Mouse (Mus musculus) layer of hippocampus, postnatal 10 days (tissue): Measurements from ENCODE around the gene Ptpre. TPM values are rescaled to one million over a fixed set of nuclear protein-coding genes. Genes with fewer than 3 reads are reported as not detected.
A peak's percentile ranks its signal among the peaks of the same experiment; 100 is the strongest.
"Not testable (repeated sequence)": the region's sequence is repeated elsewhere in the genome, so short reads cannot be mapped to it uniquely, and the experiment has no call there.

Experiments
- DNase-seq, 2 experiments: peaks; one replicate each; pipeline ENCODE4 v3.0.0; 2021; ENCODE audit warnings: low spot score in 2 of 2
- total RNA-seq, 2 experiments: library from RNA; stranded (reverse); gene quantifications; 2 replicates each; pipeline ENCODE4 v1.2.3; 2021

Gene Ptpre
- total RNA-seq, 2 experiments from 2014 or later = 50.6 to 56.8 TPM

GRCm38 (mm10) chr7:135684098-135684497 is 146.8 kb downstream of the Ptpre start:
- DNase-seq = not testable (repeated sequence)

- DNase-seq = no peak
Observed at GRCm38 (mm10) chr7:135684938-135685337, 147.7 kb downstream of the Ptpre start.

DNA sequence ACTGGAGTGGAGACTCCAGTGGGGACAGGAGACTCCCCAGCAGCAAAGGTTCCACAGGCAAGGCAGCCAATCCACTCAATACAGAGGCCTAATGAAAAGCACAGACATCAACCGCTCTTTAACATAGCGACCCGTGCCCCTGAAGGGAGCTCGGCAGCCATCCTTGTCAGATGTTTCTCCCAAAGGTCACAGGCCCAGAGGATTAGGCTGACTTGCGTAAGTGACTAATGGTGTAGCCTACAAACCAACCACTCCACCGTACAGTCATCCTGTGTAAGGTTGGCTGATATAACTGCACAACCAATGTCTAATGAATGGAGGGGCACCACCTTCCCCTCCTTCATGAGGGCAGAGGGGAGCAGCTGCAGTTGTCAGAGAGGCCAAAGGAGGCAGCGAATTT is 152.1 kb downstream of the Ptpre start:
- DNase-seq = no peak

DNA sequence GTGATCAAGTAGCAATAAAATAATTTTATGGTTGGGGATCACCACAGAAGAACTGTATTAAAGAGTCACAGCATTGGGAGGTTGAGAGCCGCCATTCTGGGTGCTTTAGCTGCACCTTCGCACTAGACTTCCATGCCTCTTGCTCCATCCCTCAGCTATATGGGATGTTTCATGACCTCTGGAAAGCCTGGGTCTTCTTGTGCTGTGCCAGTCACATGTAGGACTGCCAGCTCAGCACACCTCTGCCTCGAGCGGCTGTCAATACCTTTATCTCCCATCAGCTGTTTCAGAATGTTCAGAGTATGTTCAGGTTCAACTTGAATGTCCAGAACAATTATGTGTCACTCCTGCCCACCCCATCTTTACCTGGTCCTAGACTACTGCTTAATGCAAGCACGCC is 154.7 kb downstream of the Ptpre start:
- no peak for DNase-seq

GRCm38 (mm10) chr7:135694130-135694529 is 156.8 kb downstream of the Ptpre start:
- DNase-seq = no peak

DNA sequence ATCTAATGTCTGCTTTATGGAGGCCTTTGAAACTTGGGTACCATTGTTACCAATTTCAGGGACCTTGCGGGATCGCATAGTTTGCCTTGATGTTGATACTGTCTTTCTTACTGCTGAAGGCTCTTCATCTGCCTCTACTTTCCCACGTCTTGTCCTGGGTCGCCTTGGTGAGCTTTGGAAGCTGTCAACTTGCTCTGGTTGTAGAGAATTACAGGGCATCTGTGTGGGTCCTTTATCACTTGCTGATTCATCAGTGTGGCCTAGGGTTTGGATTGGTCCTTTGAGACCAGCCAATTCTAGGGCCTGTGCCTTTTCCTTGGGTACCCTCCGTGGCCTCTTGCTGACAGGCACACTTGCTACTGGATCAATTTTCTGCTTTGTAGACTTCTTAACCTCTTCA is 157.5 kb downstream of the Ptpre start:
- no peak for DNase-seq

DNA sequence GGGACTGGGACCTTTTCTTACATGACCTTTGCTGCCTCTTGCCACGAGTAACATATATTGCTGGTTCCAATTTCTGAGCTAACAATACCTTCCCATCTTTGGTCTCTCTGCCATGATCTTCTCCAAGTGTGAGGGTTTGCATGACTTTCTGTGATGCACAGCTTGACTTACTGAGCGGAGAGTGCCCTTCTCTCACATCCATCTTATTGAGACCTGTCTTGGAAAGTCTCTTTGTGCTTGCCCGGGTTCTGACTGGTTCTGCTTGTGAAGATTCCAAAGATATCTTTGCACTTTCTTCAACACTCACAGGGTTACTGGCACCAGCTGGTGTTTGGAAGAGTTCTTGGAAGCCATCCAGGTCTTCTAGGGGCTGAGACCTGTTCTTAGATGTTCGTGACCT is 158.8 kb downstream of the Ptpre start:
- DNase-seq = no peak

DNA sequence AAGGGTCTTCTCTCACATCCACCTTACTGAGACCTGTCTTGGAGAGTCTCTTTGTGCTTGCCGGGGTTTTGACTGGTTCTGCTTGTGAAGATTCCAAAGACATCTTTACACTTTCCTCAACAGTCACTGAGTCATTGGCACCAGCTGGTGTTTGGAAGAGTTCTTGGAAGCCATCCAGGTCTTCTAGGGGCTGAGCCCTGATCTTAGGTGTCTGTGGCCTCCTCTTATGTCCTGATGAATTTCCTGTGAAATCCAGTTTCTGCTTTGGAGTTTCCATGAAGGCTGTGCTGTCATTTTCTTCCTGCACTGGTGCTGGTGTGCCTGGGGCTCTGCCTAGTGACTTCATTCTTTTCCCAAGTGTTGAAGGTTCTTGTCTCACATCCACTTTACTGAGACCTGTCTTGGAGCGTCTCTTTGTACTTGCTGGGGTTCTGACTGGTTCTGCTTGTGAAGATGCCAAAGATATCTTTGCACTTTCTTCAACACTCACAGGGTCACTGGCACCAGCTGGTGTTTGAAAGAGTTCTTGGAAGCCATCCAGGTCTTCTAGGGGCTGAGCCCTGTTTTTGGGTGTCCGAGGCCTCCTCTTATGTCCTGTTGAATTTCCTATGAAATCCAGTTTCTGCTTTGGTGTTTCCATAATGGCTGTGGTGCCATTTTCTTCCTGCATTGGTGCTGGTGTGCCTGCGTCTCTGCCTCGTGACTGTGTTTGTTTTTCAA is 159.9 kb downstream of the Ptpre start:
- DNase-seq = not testable (repeated sequence)

GRCm38 (mm10) chr7:135698362-135698761 is 161.1 kb downstream of the Ptpre start:
- no peak for DNase-seq

GRCm38 (mm10) chr7:135699351-135699750 is 162.1 kb downstream of the Ptpre start:
- DNase-seq = not testable (repeated sequence)

DNA sequence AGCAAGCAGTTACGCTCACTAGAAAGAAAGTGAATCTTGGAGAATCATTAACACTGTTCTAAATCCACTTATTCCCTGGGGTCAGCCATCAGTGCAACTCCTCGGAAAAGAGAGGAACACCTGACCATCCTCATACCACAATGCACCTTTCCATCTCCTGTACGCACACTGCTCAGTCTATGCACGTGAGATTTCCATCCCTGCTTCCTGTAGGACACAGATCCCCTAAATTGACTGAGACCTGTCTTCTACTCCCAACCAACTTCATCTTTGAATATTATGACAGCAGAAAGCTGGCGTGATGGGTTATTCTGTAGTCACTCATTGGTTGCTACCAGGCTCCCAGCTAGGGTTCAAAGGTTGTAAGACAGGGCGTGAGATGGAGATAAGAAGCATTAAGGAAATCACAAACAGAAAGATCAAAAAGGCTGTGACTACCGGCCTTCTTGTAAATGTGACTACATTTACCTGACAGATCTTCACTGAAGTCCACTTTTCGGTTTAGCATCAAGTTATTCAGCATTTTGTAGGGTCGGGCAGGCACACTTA is 166.4 kb downstream of the Ptpre start:
- no peak for DNase-seq

GRCm38 (mm10) chr7:135704251-135704650 is 167.0 kb downstream of the Ptpre start:
- DNase-seq = no peak

DNA sequence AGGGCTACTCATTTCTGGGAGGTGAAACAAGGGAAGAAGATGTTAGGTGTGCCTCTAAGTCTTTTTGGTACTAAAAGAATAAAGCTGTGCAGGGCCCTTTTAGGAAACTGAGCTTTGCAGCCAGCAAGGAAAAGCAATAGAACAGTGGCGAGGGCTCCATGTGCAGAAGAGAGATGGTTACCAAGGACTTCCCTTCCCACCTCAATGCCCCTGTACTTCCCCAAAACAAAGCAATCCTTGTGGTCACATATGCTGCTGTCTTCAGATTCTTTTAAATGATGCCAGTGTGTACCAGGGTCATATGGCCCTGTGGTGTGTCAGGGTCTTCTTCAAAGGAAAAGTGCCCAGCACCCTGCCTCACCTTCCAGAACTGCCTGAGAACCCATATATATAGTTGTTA is 167.8 kb downstream of the Ptpre start:
- DNase-seq = no peak

- DNase-seq = no peak
Observed at GRCm38 (mm10) chr7:135705753-135706152, 168.5 kb downstream of the Ptpre start.

DNA sequence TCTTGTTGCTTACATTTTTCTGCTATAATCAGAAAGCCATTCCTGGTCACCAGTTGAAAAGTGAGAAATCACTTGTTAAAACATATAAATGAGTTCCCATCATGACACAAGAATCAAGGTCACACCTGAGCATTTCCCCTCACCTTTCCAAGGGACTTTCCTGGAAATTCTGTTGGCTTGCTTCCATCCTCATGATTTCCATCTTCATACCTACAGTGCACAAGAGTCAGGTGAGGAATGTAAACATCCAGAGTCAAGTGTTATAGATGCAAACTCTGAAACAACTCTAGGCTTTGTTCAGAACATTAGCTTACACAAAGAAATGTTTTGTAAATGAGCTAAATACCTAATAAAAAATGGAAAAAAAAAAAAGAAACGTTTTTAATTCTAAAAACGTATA is 173.4 kb downstream of the Ptpre start:
- DNase-seq = no peak

DNA sequence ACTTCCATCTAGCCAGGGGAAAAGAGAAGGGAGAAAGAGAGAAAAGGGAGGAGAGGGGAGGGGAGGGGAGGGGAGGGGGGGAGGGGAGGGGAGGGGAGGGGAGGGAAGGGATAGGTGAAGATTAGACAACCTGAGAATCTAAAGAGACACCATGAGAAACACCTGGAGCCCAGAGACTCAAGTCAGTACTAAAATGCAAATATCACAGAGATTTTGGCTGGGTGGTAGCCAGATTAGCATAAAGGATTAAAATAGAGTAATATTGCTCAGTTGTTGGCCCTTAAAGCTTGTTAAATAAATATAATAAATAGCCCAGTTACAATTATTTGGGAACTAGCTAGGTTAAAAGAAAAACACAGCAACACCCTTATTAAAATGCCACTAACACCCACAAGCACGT is 175.3 kb downstream of the Ptpre start:
- no peak for DNase-seq

DNA sequence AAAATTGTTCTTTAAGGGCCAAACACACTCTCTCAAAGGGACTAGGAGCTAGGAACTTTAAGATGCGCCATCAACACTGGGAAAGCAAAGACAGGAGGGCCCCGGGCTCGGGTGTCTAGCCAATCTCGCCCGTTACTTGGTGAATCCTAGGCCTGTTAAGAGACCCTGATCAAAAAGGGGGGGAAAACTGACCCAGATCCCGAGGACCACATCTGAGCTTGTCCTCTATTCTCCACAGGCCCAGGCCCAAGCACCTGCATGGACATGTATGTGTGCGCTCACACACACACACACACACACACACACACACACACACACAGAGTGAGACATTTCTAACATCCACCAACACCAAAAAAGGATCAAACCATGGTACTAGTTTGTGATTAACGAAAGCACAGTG is 176.0 kb downstream of the Ptpre start:
- DNase-seq = no peak

DNA sequence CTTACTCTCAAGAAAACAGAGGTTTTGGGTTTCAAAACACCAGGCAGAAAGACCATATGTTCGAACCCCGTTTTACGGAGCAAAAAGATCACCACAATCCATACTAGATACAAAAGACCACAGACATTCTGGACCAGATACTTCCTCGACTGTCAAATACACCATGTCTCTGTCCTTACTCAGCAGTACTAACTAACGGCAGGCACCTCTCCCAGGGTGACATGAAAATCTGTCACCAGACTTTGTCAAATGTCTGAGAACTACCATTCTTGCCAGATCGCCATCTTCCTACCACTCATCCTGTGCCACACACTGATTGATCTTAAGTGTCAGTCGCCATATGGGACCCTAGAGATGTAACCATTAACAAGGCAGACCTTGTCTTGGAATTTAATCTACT is 177.9 kb downstream of the Ptpre start:
- DNase-seq = no peak

- DNase-seq = peak in 1 of 2 experiments; percentile 20
Observed at GRCm38 (mm10) chr7:135715642-135716444, 178.6 kb downstream of the Ptpre start, which contains the start of gene Mki67. Gene Mki67, minus strand, starts transcription at chr7:135716361.

DNA sequence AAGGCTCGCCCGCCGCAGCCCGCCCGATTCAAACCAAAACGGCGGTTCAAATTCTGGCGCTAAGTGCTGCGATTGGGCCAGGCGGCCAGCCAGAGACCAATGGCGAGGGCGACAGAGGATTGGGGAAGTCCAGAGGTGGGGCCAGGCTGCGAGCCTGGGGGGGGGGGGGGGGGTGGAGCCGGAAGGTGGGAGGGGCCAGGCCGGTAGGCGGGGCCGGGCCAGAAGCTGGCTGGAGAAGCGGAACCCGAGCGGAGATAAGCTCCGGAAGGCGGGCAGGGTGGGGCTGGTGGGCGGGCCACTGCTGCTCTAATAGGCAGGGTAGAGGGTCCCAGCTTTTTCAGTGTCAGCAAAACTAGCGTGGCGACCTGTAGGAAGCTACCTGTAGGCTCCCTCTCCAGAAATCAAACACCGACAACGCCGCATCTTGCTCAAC is 179.2 kb downstream of the Ptpre start:
- peak; percentile 81 to 87 for DNase-seq

DNA sequence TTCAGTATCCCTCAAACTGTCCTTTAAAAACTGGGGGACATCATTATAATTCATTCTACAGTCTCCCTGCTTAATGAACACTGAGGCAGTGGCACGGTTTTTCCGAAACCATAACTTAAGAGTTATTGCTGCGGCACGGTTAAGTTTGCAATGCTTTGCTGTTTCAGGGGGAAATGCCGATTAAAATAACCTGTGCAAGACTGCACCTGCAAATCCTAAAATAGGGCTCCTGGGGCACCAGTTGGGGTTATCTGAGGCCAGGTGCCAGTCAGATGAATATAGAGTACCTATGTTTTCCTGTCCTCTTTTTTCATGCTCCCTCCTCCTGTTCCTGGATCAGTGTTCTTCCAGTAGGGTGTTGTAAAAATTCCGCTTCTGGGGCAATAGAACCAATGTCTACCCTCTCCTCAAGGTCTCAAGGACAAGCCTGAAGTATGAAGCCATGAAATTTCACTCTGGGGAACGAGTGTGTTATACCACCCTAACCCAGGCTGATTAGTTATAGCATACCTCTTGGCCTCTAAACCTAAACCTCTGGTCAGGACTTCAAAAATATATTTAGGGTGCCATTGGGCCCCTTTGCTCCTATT is 179.8 kb downstream of the Ptpre start:
- no peak for DNase-seq
